Mouse (Mus musculus) MN1 (cell line): ENCODE data around the gene Nhsl2.

Source experiments
- DNase-seq: peaks from one replicate; pipeline ENCODE4 v3.0.0-alpha.2; 2016; ENCODE audit warnings: low spot score

The Nhsl2 gene

DNA sequence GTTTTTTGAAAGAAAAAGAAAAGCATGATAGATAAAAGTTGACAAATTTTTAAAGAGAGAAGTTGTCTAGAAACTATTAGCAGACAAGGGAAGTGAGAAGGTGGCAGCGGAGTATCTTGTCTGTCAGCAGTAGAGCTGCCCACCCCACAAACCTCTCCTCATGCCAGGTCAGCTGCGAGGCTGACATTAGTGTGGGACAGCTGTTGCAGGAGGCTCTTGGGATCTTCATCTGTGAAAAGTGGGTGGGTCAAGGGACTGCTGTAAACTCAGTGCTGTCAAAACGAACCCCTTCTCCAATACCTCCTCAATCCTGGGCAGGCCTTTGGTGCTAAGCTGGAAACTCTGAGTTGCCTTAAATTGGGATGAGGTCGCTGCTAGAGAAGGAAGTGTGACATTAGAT lies 202.0 kb downstream of the Nhsl2 start:
- DNase-seq: no peak

DNA sequence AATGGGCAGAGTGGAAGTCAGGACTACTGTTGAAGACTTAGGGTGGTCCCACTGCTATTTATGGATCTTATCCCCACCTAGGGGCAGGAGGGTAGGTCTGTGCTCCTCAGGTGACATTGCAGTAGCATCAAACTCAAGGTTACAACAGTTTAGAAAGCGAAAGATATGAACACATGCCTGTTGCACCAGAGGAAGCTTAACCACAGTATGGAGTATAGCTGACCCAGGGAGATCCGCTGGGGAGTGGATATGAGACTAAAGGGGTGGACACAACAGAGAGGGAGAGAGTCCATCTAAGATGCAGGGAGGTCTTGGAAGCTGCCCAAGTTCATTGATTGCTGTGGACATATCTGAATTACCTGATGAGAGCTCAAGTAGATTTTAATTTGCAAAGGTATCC lies 204.2 kb downstream of the Nhsl2 start:
- DNase-seq: no peak

DNA sequence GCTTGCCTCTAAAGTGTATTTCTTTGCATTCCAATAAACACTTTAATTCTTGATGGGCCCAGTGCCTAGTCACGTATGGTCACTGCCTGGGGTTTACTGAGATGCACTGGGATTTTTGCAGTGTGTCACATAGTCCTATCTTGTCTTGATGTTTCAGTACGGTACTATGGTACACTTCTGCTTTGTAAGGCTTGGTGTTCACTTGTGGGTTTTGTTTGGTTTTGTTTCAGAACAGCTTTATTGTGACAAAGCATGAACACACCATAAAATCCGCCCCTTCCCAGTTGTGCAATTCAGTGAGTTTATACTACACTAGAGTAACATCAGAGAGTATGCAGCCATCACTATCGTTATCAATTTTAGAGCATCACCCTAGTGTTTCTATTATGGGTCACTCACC lies 204.8 kb downstream of the Nhsl2 start:
- DNase-seq: no peak

DNA sequence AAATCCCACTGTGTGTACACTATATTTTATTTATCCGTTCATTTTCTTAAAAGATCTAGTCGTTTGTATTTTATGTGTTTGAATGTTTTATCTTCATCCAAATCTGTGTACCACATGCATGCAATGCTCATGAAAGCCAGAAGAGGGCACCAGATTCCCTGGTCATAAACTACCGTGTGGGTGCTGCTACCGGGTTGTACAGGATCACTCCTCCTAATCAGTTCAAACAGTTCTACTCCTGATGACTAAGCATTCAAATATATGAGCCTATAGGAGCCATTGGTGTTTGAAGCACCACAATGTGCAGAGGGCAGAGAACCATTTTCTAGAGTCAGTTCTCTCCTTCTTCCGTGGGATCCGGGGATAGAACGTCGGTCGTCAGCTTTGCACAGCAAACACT lies 210.3 kb downstream of the Nhsl2 start:
- DNase-seq: peak; percentile 21

DNA sequence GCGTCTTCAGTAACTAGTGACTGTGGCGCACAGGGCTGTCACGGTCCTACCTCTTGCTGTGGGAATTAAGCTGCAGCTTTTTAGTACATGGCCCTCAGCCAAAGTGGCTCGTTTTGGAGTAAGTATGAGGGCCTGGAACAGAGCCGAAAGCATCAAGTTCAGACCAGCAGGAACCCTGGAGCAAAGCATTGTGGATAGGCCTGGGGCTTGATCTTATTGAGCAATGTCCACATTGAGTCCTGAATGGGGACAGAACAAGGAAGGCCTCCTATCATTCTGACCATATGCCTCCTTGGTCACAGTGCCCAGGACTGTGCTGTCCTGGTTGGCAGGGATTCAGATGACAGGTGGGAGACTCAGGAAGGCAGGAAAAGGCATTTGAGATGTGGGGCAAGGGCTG lies 211.1 kb downstream of the Nhsl2 start:
- DNase-seq: no peak

DNA sequence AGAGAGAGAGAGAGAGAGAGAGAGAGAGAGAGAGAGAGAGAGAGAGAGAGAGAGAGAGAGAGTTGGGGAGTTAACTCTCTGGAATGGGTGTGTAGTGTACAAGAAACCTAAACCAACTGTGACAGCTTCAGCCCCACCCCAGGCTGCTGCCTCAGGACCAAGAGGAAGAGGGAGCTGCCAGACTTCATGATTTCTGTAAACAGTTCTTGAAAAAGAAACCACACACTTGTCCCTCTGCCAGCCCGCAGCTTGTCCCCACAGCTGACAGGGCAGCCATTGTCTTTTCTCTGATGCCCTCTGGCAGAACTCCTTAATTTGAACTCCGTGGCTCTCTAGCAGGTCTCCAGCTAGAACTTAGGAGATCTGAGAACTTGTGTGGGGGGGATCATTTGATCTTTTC lies 211.7 kb downstream of the Nhsl2 start:
- DNase-seq: no peak

DNA sequence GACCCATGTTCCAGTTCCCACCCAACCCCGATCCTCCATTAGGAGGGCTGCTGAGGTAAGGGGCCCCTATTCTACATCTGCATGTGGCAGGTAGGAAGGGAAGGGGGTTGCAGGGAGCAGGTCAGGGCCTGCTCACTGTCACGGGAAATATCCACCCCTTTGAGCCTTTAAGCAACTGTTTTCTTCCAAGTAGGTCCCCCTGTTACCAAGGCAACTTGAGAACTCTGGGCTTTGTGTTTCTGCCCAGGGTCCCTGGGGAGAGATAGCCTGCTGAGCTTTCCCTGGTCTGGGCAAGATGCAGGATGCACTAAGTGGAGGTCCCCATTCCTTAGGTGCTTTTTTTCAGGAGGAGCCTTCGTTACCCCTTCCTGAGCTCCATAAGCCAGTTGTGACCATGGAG lies 214.9 kb downstream of the Nhsl2 start:
- peak; percentile 28 for DNase-seq

DNA sequence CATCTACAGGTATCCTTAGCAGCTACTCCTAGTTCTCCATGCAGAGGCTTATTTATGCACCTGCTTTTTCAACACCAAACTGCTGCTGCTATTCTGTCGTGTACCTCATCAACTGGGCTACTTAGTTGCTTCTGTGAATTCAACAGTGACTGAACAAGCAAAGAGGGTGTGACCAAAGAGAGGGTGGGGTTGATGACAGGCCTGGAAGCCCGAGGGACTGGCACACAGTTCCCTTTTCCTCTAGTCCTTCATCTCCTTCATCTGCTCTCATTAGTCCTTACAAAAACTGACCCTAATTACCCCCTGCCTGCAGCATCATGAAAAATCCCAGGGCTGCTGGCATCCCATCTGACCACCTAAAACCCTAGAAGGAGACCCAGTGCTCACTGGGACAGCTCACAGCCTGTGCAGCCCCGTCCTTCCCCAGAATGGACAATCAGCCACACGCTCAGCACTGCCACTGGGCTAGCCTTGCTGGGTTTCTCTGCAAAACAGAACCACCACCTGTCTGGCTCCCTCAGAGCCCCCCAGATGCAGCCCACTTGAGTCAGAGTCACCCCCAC lies 216.1 kb downstream of the Nhsl2 start:
- no peak for DNase-seq

DNA sequence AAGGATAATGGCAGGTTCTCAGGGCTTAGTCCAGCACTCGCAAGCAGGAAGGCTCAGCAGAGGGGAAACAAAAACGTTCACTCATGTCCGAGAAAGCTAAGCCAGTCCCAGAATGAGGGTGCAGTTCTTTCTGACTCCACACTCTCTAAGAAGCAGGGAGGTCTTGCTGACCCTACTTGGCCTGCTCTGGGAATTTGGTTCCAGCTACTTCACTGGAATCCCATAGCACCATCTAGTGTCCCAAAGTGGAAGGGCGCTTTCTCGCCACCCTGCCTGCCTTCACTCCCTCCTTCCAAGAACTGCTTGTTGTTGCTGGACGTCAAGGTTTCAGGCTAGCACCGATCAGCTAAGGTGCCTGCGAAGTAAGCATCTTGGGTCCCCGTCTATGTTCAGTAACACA lies 216.9 kb downstream of the Nhsl2 start:
- peak; percentile 79 for DNase-seq

DNA sequence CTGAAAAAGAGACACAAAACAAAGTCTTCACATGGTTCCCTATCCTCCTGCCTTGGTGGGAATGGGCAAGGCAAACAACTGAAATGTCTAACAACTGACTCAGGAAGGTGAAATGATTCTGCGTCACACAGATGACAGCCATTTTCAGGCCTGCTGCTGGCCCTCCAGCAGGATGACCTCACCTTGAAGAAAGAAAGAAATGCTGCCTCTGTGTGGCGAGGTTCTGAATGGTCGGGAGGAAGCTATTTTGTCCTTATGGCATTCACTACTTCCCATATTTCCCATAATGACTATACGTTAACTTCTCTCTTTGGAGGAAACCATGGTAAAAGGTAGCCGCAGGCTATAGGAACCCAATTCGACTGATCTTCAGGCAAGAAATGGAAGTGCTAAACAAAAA lies 217.9 kb downstream of the Nhsl2 start:
- peak; percentile 39 for DNase-seq

DNA sequence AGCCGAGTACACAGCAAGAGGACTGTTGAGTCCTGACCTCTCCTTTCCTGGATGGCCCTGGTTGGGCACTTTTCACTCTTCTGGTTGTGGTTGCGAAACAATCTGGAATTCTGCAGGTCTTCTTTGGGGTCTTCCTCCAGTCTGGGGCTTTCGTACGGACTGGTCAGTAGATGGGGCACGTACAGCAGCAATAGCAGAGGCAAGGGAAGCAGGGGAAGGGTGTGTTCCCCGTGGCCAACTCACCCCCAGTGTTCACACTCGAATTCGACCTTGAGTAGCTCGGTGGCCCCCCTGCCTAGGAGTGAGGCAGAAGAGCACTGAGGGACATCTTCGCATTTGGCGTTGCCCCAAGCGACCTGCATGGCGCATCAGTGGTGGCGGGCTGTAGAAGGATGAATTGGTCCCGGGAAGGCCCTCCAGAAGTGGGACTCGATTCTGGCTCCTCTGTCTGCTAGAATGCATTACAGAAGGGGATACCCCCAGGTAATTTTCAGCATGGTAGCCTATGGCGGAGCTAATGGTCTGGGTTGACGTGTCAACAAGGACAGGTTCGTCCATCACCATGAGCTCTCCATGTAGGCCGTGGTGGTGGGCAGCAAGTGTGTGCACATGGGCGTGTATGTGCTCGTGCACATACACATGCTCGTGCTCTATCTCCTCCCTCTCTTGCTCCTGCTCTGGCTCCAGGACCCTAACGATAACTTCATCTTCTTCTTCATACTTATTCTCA lies 219.8 kb downstream of the Nhsl2 start:
- DNase-seq: no peak

DNA sequence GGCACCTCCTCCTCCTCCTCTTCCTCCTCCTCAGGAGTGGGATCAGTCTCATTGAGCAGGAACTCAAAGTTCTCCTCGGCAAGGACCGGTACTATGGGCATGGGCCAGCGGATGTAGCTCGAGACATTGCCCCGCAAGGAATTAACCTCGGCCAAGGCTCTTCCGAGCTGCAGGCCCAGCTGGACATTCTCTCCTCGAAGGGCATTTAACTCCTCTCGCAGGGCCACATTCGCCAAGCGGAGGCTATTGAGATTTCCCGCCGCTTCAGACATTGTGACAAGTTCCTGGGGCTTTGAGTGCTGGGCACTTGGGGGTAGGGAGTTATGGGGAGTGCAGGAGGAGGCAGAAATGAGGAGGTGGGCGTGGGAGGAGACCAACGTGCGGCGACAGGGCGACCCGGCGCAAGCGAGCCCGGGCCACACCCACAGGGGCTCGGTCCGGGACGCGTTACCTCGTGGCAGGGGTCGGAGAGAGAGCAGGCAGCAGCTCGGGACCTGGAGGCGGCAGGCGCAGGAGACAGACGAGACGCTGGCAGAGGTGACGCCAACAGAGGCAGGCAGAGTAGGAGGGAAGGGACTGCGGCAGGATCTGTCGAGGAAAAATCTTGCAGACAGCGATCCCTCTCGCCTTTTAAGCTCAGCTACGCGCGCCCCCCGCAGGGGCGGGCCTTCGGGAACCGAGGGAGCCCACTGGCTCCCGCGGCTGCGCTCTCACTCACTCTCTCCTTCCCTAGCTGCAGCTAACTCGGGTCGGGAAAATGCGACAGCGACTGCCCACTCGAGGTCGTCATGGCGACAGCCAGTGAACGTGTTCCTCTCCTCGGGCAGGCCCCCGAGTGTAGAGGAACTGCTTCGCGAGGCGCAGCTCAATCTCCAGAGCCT lies 221.6 kb downstream of the Nhsl2 start, which contains the start of gene Rtl5:
Rtl5 (minus strand) TSS at position 714 of the 881 bp plus-strand sequence.
- peak; percentile 75 for DNase-seq

DNA sequence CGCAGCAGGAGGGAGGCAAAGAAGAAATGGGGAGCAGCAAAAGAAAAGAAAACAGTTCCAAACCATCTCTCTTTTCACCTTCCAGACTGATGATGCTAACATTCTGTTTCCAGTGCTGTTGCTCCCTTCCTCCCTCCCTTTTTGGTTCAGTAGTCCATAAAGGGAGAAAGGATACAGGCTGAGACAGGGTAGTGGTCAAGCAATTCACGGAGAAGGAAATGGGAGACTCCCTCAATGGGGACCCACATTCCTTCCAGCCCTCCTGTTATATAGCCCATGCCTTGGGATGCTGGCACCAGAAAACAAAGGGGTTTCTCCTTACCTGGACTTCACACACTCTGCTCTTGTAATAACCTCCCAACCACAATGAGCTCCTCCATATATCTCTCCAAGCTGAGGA lies 222.3 kb downstream of the Nhsl2 start:
- no peak for DNase-seq

DNA sequence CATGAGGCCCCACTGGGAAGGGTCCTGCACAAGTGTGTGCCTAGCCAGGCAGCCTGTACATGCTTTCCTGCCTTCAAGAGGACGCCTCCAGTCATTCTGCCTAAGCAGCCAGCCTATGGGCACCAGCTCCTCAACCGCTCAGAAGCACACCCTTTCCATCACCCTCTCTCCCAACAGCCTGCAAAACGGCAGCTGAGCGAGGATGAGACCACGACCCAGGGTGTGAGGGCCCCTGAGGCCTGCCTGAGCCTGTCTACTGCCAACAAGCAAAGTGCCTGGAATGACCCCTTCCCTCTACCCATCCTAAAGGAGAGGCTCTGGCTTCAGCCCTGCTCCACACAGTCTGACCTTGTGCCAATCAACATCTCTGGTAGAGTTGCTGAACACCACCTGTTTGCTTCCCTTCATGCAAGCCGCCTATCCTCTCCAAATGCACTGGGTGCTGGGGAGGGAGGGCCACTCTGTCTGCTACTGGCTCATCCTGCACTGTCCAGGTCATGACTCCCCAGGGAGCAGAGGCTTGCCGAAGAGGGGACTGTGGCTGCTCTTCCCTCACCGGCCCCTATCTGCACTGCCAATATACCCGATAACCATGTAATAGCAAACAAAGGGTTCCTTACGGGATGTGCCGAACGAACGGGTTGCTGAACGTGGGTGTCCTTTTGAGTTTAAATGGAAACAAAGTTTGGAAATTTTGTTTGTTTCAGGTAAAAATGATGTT lies 224.6 kb downstream of the Nhsl2 start:
- no peak for DNase-seq

DNA sequence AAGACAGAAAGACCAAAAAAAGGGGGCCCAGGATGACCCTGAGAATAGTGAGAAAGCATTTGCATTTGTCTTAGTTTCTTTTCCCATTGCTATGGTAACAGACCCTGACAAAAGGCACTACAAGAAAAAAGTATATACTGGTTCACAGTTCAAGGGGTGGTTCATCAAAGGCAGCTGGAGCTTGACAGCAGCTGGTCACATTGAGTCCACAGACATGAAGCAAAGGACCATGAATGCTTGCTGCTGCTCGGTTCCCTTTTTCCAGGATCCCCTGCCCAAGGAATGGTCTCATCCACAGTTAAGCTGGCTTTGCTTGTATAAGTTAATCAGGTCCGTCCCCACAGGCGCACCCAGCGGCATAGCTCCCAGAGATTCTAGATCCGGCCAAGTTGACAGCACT lies 225.2 kb downstream of the Nhsl2 start:
- no peak for DNase-seq

DNA sequence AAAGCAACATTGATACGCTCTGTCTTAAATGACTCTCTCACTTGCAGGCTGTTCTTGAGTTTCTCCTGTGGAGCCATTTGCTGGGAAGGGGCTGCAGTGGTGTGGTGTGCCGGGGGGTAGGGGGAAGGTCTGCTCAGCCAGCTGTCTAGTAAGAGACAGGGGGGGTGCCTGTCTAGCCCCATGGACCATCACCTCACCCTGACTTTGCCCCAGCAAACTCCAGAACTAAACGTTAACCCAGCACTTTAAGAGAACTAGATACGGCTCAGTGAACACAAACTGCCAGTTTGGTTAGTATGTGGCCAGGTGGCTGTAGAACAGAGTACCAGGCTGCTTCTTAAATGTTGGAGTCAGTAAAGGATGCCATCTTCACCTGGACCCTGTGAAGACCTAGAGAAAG lies 226.0 kb downstream of the Nhsl2 start:
- no peak for DNase-seq

DNA sequence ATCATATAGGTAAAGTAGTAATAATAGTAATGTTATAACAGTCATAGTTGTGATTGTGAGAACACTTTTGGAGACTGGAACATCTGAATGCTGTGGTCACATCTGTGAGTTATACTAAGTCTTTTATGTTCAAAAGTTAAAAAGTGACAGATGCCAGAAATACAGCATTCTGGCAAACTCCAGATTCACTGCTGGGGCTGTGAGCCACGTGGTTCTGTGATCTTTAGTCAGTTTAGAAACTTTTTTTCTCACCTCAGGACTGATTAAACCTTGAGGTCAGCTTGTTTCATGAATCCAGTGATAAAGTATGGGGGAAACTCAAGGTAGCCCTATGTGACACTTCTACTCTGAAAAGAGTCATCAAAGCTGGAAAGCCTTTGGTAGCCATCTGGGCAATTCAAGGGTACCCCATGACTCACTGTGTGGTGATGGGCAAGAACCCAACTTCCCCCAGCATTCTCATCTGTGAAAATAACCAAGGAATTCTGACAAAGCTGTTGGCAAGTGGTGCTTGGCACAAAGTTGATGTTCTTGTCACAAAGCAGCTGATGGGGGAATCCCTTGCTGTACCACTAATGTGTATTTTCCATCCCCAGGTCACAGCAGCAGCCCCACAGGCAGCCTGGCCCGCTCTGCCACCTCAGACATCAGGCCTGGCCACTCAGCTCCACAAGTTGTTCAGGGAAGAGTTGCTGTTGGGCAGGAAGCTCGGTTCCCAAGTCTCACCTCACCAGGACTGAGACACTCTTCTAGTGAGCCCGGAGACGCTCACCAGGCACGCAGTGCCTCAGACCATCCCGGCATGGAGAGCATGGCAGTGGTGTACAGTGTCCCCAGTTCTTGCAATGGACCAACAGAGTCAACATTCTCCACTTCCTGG lies 227.9 kb downstream of the Nhsl2 start:
- no peak for DNase-seq

DNA sequence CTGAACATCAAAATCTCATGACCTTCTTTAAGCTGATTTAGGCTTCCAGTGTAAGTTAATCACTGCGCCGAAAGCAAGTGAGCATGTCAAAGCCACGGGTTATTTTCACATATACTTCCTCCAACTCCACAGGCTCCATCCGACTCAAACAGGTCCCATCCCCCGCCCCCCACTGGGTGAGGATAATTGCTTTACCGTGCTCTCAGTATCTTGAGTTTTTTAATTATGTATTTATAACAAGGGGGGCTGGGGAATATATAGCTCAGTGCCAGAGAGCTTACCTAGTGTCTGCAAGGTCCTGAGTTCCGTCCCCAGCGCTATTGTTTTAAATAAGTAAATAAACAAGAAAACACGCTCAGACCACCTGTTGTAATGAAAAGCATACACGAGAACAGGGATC lies 231.9 kb downstream of the Nhsl2 start:
- no peak for DNase-seq

DNA sequence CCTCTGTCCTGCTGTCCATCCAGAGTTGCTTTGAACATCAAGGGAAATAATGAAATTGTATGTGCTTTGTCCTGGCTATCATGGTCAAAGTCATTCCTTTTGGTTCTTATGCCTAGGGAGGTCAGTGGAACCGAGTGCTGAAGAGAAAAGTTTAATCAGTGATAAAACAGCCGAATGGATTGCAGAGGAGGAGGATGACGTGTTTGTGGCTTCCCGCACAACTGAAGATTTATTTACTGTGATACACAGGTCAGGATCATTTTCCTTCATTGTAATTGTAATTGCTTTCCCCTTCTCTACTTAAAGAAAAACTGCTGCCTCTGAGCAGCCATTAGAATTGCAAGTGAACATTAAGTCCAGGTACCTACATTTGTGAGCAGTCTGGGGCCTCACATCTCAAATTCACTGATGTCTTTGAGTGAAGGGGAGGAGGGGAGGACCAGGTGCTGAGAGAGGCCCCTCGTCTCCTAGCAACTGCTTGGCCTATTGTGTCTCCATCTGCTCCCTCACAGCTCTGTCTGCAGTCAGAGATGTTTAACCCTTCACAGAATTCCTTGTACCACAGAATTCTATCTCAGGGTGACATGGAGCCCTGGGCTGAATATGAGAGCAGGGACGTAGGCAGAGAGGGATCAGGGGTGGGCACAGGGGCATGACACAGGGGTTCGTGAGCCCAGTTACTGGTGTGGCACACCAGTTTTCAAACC lies 232.5 kb downstream of the Nhsl2 start:
- DNase-seq: no peak

DNA sequence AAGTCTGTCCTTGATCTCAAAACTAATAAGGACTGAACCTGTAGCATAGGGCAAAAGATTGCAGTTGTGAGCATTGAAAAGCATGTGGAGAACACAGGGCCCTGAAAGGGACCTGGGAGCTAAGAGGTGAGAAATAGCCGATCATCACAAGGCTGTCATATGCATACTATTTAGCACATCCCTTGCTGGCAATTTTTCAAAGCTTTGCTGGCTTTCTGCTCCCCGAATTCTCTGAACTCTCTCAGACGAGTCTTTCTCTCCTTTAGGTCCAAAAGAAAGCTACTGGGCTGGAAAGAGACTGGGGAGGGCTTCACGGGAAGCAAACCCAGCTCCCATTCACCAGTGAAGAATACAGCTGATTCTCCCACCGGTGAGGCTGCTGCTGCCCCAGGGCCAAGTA lies 233.2 kb downstream of the Nhsl2 start:
- DNase-seq: no peak
